Mouse (Mus musculus) bone marrow macrophage, adult 2 months (primary cell): ENCODE measurements around the gene Gm20388. TPM values are rescaled to one million over a fixed set of nuclear protein-coding genes. Genes with fewer than 3 reads are reported as not detected.

Experiments used
- H3K27ac ChIP-seq: 2 replicates; pipeline ENCODE4 v1.5.1; 2012; ENCODE audit warnings: low read depth, low read length; ENCODE audit not compliant: insufficient read depth
- H3K4me1 ChIP-seq: 2 replicates; pipeline ENCODE4 v1.6.1; 2012; ENCODE audit warnings: low read length; ENCODE audit not compliant: control insufficient read depth, insufficient read depth
- H3K4me3 ChIP-seq: 2 replicates; pipeline ENCODE4 v1.5.1; 2012; ENCODE audit warnings: mild to moderate bottlenecking, low read length, moderate library complexity; ENCODE audit not compliant: insufficient read depth
- CTCF ChIP-seq: IDR thresholded peaks from 2 replicates; pipeline ENCODE4 v1.5.1; 2012; ENCODE audit warnings: low read depth, mild to moderate bottlenecking, low read length, moderate library complexity
- POLR2A ChIP-seq: IDR thresholded peaks from 2 replicates; pipeline ENCODE4 v1.6.1; 2012; ENCODE audit warnings: mild to moderate bottlenecking, low read depth, low read length, borderline replicate concordance
- polyA plus RNA-seq: library from polyadenylated mRNA; stranded (reverse); fragments of >200 nt; gene quantifications from 2 replicates; pipeline ENCODE4 v1.2.4, GENCODE M21; 2012; ENCODE audit not compliant: missing spikeins, insufficient read depth, insufficient read length

The Gm20388 gene
- polyA plus RNA-seq, 1 experiment = 32.7 TPM

DNA sequence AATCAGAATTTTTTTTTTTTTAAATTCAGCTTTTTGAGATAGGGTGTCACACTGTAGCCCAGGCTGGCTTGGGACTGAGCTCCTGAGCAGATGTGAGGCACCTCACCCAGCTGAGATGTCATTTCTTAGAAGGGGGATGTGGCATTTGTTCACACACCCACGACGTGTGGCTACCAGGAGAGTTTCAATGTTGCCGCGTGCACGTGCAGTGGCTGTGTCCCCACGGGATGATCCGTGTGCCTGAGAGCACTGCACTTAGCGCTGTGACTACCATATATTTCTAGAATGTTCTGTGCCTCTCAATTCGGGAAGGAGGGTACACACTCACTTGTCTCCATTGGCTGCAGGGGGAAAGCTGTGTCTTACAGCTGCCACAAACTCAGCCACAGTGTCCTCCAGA, 2525.5 kb downstream of the Gm20388 start:
- TF ChIP-seq POLR2A (no peak), CTCF (no peak)
- Histone ChIP-seq H3K4me1 (peaks cover 25% of the 10 kb centered on the region), H3K27ac (no peak overlapping the region), H3K4me3 (no peak overlapping the region)

DNA sequence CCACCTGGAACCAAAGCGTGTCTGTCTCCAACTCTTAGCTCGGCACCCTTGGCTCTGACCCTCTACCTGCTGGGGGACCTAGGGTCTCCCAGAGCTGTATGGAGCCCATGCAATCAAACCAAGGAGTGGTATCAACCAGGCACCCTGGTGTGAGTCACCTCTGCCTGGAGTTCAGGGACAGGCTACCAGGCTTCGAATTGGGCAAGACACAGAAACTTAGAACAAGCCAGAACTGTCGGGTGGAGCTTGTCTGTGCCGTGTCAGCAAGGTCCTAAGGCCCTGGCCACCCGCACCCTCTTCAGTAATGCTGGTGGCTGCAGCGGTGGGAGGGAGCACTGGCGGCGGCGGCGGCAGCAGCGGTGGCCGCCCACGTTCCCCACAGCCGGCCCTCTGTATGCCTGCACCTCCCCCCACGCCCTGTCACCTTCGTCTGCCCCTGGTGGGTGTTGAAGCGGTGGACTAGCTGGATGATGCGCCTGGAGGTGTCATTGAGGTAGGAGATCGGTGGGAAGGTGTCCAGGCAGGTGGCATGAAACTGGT, 2526.0 kb downstream of the Gm20388 start:
- no peak overlapping the region for H3K4me3 ChIP-seq
- no peak overlapping the region for H3K27ac ChIP-seq
- TF ChIP-seq POLR2A (no peak), CTCF (no peak)
- H3K4me1 ChIP-seq = peaks cover 23% of the 10 kb centered on the region

DNA sequence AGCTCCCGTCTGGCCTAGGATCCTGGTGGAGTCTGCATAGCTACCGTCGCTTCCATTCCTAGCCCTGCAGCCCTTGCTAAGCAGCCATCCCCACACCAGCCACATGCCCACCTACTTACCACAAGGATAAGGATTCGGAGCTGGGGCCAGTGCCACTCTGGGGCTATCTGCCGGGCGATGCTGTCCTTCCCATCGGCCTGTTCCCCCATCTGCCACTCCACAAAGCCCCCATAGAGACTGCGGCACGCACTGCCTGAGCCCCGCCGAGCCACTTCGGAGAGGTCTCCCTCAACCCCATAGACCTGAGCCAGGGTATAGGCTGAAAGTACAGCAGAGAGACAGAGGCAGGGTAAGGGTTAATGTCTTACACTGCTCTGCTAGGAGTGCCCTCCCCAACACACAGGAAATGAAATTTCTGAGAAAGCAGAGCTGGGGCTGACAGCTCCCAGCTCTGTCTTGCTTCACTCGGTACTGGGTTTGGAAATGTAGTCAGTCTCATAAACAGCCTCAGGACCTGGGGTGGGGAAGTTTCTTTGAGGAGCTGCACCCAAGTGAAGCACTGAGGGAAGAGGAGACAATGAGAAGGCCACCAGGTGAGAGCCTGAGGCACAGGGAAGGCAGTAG, 2527.2 kb downstream of the Gm20388 start:
- peak overlapping the region; percentile 36 for H3K27ac ChIP-seq

DNA sequence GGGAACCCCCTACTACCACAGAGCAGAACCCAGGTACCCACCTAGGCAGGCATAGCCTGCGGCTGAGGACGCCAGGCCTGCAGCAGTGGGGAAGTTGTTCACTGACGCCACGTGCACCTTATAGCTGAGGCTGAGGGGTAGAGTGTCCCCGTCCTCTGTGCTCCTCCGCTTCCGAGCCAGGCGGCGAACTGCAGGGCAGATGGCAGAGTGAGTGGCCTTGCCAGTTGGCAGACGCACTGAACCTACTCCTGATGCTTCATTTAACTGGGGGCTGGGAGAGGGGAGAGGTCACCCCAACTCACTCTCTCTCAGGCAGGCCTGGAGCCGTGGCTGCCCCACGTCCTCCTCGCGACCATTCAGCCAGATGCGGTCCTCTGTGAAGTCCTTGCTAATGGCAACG, 2528.7 kb downstream of the Gm20388 start:
- no peak overlapping the region for H3K4me3 ChIP-seq
- peaks cover 19% of the 10 kb centered on the region for H3K4me1 ChIP-seq
- no peak for TF ChIP-seq POLR2A
- no peak for TF ChIP-seq CTCF
- no peak overlapping the region for H3K27ac ChIP-seq

More for the DNA sequence above, 2527.2 kb downstream of the Gm20388 start:
- peaks cover 26% of the 10 kb centered on the region for H3K4me1 ChIP-seq
- TF ChIP-seq POLR2A = no peak
- no peak for TF ChIP-seq CTCF
- no peak overlapping the region for H3K4me3 ChIP-seq

DNA sequence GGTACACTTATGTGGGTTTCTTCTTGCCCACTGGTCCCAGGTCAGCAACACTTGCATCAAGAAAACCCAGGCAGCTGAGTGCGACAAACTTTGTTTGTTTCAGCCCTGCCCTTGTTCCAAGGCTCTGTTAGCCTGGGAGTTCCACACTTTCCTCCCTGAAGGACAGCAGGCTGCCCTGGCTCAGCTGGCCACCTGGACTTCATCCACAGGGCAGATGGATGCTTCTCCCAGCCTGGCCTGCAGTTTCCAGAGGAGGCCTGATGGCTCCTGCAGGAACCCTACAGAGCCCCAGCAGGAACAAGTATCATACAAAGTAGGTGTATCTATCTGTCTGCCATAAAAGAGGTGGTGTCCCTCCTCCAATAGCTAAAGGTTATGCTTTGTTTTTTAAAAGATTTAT, 2530.7 kb downstream of the Gm20388 start:
- Histone ChIP-seq H3K4me3 (no peak overlapping the region), H3K27ac (no peak overlapping the region), H3K4me1 (peaks cover 19% of the 10 kb centered on the region)
- TF ChIP-seq POLR2A = no peak
- no peak for TF ChIP-seq CTCF

DNA sequence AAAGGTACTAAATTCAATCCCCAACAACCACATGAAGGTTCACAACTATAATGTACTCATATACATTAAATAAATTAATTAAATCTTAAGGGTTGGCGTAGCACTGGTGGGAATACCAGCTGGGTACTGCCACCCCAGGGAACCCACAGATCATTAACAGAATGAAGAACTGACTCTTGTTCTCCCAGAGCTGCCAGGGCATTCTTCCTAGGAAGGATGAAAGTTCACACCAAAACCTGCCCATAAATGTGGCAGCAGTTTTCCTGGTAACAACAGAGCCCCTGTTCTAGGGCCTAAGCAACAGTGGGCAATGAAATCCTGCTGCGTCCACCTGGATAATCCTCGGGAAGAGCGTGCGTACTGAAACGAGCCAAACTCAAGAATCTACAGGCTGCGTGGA, 2531.7 kb downstream of the Gm20388 start:
- peak overlapping the region; percentile 91 for H3K4me3 ChIP-seq
- TF ChIP-seq POLR2A (no peak), CTCF (no peak)
- peak overlapping the region; percentile 75; the same call in 1 of the 2 replicates for H3K27ac ChIP-seq
- H3K4me1 ChIP-seq = peaks cover 19% of the 10 kb centered on the region

DNA sequence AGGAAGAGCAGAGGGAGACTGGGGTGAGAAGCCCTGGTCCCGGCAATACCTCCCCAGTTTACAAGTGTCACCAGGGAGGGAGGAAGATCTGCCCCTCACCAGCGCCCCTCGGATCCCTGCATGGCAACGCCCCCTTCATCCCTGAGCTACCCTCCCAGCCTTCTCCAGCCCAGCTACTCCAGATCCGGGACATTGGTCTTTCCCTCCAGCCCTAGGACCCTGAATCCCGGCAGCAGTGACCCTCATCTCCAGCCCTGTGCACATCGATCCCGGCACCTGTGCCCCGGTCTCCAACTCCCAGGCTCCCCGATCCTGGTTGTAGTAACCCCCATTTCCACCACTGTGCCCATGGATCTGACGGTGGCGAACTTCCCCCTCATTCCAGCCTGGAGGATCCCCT, 2532.1 kb downstream of the Gm20388 start:
- no peak for TF ChIP-seq CTCF
- TF ChIP-seq POLR2A = no peak
- peak overlapping the region; percentile 91 for H3K4me3 ChIP-seq
- H3K4me1 ChIP-seq = peaks cover 16% of the 10 kb centered on the region
- H3K27ac ChIP-seq = peak overlapping the region; percentile 75

DNA sequence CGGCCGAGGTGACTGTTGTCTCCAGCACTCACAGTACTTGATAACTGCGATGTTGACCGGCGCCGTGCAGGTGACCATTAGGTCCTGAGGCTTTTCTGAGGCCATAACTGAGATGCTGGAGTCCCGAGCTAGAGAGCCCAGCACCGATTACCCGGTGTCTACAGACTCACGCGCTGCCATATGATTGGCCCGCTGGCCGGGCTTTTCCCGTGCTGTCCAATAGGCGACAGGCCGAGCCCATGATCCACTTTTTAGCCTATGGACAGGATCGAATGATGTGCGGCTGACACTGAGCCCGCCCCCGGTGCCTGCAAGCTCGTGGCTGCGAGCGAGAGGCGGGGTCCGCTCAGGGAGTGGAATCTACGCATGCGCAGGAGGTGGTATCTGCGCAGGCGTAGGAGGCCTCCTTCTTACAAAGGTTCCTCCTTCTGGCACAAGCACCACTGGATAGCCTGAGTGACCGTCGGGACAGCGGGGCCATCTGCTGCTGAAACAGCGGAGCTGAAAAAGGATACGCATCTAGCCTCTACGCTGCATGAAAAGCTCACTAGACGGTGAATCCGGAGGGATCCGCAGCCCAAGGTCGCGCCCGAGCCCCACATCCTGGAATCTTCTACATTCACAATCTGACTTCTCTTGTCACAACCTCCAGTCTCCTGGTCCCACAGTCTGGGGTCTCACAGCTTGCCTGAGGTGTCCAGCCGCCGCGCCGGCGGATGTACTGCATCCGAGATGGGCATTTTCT, 2532.8 kb downstream of the Gm20388 start, which contains the start of gene Mvd:
Gene Mvd, minus strand, starts transcription at position 161 of the 745 bp plus-strand sequence.
- Histone ChIP-seq H3K4me3 (peak within 1 kb of the TSS; percentile 91), H3K4me1 (peaks cover 12% of the 10 kb centered on the region), H3K27ac (peak within 1 kb of the TSS; percentile 76)
- no peak for TF ChIP-seq POLR2A
- TF ChIP-seq CTCF = no peak

DNA sequence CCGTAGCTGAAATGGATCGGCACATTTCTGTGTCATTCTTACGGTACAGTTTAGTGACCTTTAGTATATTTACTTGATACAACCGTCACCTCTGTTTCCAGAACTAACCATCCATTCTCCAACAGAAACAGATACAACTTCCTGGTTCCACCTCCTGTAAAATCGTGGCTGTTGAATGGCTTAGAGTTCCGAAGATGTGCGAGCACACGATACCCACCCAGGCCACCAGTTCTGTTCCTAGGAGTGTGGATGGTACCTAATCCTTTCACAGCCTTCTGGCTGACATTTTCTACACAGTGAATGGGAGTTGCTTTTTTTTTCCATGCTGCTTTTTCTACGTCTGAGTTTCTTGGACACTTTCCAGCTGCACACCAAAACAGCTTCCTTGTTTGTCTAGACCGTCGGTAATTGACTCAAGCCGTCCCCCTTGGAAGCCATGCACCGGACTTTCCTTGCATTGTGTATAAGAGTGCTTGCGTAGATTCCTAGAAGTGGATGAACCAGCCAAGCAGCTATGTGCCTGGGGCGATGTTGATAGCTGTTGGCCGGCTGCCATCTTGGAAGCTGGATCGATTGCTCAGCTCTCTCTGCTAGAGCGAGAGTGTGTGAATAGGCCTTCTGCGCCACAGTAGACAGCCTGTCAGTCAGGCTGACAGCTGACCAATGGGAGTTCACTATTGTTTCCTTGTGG, 2533.6 kb downstream of the Gm20388 start:
- TF ChIP-seq CTCF (no peak), POLR2A (no peak)
- Histone ChIP-seq H3K27ac (peak overlapping the region; percentile 76), H3K4me3 (peak overlapping the region; percentile 62), H3K4me1 (peaks cover 6% of the 10 kb centered on the region; the same call in 1 of the 2 replicates)
